Mouse (Mus musculus): ENCODE measurements around the gene Bbs1.

DNA sequence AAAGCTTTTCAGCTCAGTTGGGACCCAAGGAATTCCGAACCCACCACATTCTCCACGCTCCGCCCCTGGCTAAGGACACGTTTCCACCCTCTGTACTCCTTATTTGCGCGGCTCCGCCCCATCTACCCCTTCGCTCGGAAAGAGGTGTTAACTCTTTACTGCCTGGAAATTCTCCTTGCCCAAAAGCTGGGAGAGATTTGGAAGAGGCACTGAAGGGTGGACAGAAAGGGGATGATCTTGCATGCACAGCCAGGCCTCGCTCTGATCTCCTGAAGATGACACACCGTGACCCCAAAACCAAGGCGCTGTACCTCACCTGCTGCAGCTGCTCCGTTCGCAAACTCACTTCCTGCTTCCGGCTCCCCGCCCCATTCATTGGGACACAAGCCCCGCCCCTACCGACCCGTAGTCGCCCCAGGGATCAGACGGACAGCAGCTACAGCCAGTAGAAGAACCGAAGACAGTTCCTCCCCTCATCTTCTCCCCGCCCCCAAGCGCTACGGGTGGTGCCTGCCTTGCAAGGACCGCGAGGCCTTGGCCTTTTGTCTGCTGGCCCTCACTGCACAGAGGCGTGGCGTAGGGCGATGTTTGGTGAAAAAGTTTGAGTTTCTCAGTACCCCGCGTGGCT, 21.6 kb upstream of the Bbs1 start, which contains the start of gene Dpp3:
- peak; percentile 76; the same call in 1 of the 2 replicates for TF ChIP-seq POLR2A (IDR thresholded peaks at IDR 0.05; ENCODE audit: low read depth, low read length)
- no peak for TF ChIP-seq CTCF (IDR thresholded peaks at IDR 0.05; ENCODE audit: extremely low read depth, insufficient read depth, insufficient read length, insufficient replicate concordance)

Measured in spleen, adult 2 months (tissue).